Mouse (Mus musculus) spleen, adult 18-20 months (tissue): Measurements from ENCODE around the gene Olfr1385.
"Not testable (repeated sequence)": the region's sequence is repeated elsewhere in the genome, so short reads cannot be mapped to it uniquely, and the experiment has no call there.

Experiments
- DNase-seq, 2 experiments: peaks; one replicate each; pipeline ENCODE4 v3.0.0; 2022; ENCODE audit warnings: mixed read lengths in 2 of 2

Gene Olfr1385

GRCm38 (mm10) chr11:49488770-49489169 lies at the start of gene Olfr1385:
Olfr1385 (plus strand) TSS chr11:49489070.
- DNase-seq: not testable (repeated sequence)

DNA sequence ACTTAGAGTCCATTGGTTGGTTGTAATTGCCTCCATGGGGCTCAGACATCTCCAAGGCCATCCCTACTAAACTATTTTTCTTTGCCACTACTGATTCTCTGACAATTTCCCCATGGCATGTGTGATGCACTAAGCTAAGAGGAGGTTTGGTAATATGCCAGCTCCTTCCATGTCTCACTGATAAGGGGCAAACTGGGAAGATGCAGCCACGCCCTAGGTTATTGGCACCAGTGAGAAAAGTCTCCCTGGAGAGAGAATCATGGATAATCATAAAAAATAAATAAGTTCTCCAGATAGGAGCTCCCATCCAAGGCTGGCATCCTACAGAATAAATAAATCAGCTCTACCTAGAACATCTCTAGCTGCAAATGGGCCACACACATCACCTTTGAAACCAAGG lies 33.8 kb upstream of the Olfr1385 start, which contains the start of gene Olfr1387:
Gene Olfr1387, plus strand, starts transcription at position 301 of the 400 bp plus-strand sequence.
- DNase-seq: no peak

- not testable (repeated sequence) for DNase-seq
Observed at GRCm38 (mm10) chr11:49464746-49465145, 24.1 kb upstream of the Olfr1385 start, which contains the start of gene Olfr1386. Olfr1386 (plus strand) TSS chr11:49465046.

- DNase-seq: no peak
Observed at GRCm38 (mm10) chr11:49485973-49486372, 2.9 kb upstream of the Olfr1385 start.

DNA sequence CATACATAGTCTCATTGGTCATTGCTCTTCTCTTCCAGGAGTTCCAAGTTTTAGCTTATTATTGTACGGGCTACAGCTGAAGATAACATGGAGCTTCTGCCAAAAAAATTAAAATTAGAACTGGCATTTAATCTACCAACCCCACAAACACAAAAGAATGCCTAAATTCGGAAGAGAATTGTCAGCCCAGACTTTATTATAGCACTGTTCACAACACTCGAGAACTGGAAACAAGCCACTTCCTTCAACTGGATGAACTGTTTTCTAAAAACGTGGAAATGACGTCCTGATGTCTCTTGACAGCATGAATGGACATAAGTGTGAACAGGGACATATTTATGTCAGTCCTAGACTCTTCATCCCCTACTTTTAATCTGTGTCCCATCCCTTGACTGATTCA lies 29.2 kb downstream of the Olfr1385 start:
- no peak for DNase-seq

GRCm38 (mm10) chr11:49519348-49519747 lies 30.5 kb downstream of the Olfr1385 start, which contains the start of gene Olfr1383:
Olfr1383 (plus strand) TSS chr11:49519648.
- DNase-seq: no peak

DNA sequence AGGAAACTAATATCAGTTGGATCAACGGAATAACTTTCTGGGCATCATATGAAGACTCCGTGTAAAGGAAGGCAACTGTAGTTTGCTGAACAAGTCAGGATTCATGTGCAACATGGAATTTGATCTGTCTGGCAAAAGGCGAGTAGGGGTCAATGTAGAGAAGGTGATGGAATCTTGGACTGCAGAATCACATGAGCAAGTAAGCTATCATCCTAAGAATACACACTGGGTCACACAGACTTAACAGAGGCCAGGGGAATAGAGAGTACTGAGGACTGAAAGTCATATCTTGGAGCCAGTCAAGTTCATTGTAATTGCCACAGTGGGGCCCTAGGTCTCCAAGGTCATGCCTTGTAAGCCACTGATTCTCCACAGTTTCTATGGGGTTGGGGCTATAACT lies 39.1 kb downstream of the Olfr1385 start, which contains the start of gene Olfr1382:
Gene Olfr1382, plus strand, starts transcription at position 301 of the 400 bp plus-strand sequence.
- DNase-seq: no peak

DNA sequence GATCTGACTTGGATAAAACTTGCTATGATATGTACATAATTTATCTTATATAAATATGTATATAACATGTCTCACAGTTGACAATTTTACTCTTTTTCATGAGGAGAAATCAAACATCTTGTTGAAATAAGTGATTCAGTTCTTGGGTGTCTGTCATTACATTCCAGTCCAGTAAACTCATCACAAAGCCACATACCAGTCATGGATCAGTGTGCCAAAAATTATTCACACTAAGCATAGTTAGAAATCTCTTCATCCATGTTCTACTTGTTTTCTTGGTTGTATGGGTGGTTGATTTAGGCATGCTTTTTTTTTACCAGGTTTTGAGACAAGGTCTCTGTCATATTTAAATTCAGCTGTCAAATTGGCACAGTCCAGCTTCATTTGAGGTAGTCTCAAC lies 43.9 kb downstream of the Olfr1385 start:
- no peak for DNase-seq

DNA sequence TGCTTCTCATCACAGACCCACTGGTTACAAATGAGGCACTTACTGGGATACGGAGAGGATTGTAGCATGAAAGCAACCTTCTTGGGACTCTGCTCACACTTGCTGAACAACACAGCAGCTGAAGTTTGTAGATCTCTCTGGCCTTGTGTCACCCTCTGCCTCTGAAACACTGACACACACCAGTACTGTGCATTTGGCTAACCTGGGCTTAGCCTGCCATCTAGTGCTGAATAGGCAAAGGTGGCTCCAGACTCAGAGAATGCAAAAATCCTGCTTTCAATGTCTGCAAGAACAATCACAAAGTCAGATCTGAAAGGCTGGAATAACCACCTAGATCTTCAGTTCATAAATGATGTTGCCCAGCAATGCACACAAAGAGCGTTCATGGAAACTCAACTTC lies 47.8 kb downstream of the Olfr1385 start:
- DNase-seq: not testable (repeated sequence)

DNA sequence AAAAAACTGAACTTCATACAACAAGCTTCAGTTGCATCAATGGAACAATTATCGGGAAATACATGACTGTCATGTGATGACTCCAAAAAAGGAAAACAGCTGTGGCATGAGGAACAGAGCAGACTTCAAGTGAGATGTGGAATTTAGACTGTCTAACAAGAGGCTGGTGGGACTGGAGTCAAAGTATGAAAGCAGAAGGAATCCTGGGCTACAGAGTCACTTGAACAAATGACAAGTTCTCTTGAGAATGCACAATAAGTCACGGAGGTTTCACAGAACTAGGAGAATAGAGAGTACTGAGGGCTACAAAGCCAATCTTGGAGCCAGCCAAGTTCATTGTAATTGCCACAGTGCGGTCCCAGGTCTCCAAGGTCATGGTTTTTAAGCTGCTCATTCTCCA lies 54.3 kb downstream of the Olfr1385 start, which contains the start of gene Olfr1381:
Gene Olfr1381, plus strand, starts transcription at position 301 of the 400 bp plus-strand sequence.
- DNase-seq: not testable (repeated sequence)
